Mouse (Mus musculus) erythroblast, embryonic 14.5 days (primary cell): ENCODE data around the gene Ppm1l.

Experiments
- GATA1 ChIP-seq: IDR thresholded peaks from 2 replicates; pipeline ENCODE4 v1.6.1; 2012; ENCODE audit warnings: low read length, inconsistent platforms, mixed read lengths
- TAL1 ChIP-seq: IDR thresholded peaks from 3 replicates; pipeline ENCODE4 v1.6.1; 2012; ENCODE audit warnings: low read length, inconsistent platforms, mixed read lengths

GRCm38 (mm10) chr3:69316391-69317195 lies at the start of gene Ppm1l:
- no peak for TF ChIP-seq TAL1
- TF ChIP-seq GATA1: no peak
